ENCODE assay signal across 20 mouse cellular contexts in the genomic region with DNA sequence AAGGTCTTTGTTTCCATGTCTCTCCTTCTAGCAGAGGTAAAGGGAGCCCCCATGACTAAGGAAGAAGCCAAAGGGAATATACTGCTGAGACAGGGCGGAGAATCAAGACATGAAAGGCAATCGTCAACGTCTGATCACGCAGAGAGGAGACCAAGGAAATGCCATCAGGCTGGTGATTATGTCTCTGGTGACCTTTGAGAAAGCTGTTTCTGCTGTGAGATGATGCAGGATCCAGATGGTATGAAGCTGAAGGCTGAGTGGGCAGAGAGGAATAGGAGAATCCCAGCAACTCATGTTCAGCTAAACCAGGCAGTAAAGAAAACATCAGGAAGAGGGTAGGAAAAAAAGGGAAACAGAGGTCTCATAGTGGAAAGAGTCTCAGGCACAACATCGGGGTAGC. TPM values are rescaled to one million over a fixed set of nuclear protein-coding genes. Genes with fewer than 3 reads are reported as not detected.
DNase-seq lines count a peak whose midpoint lies in the region; ATAC-seq and TF ChIP-seq lines count a peak whose summit lies in the region.
"Had no signal": no experiment of that assay in that cellular context is flagged by ENCODE, and none has a peak within 500 bp of the region (broad histone marks: within the 10 kb centered on the region; RNA-seq: fewer than 3 reads in every experiment).

No protein-coding gene starts in this region.

- H3K9me3 ChIP-seq in midbrain, postnatal 0 days (ENCODE audit: low read length) = no peaks in the 10 kb centered on the region
- H3K9me3 ChIP-seq: embryonic facial prominence, embryonic 10.5 days; forebrain, embryonic 13.5 days; heart, embryonic 10.5 days; hindbrain, embryonic 13.5 days had no signal

- DNase-seq in heart, adult 11 months = peak; percentile 68
- no peak for DNase-seq in heart, postnatal 25 days (ENCODE audit: low spot score)
- peak; percentile 38 to 48 for DNase-seq in layer of hippocampus, adult 8-10 months (ENCODE audit: low spot score in 2 of 2)
- no peak for DNase-seq in layer of hippocampus, postnatal 25 days (ENCODE audit: extremely low spot score in 1 of 2, low spot score in 1 of 2)
- DNase-seq in right cerebral cortex, postnatal 25 days = peak; percentile 44
- no peak for DNase-seq in right cerebral cortex, postnatal 14 days
- no peak for DNase-seq in midbrain, postnatal 0 days (ENCODE audit: low spot score)
- DNase-seq: adrenal gland, adult 2 months; adrenal gland, postnatal 25 days; forebrain, postnatal 0 days; gastrocnemius, postnatal 36 days; heart, adult 18-20 months; heart, postnatal 10 days had no signal

- H3K4me1 ChIP-seq in midbrain, postnatal 0 days (ENCODE audit: insufficient read depth, low read length) = no peaks in the 10 kb centered on the region
- H3K4me1 ChIP-seq: embryonic facial prominence, embryonic 10.5 days; heart, embryonic 10.5 days had no signal

- no peaks in the 10 kb centered on the region for H3K27me3 ChIP-seq in midbrain, postnatal 0 days (ENCODE audit: insufficient read depth, low read length)
- H3K27me3 ChIP-seq: forebrain, embryonic 13.5 days; hindbrain, embryonic 13.5 days had no signal

- H3K4me2 ChIP-seq in midbrain, postnatal 0 days (ENCODE audit: low read depth, low read length, poor library complexity, severe bottlenecking) = no peak overlapping the region
- H3K4me2 ChIP-seq: forebrain, embryonic 13.5 days; hindbrain, embryonic 13.5 days had no signal

- no peaks in the 10 kb centered on the region for H3K36me3 ChIP-seq in midbrain, postnatal 0 days (ENCODE audit: insufficient read depth, low read length)
- H3K36me3 ChIP-seq: embryonic facial prominence, embryonic 10.5 days; heart, embryonic 10.5 days; hindbrain, embryonic 13.5 days had no signal

- no peak overlapping the region for H3K27ac ChIP-seq in midbrain, postnatal 0 days (ENCODE audit: low read depth, low read length)
- H3K27ac ChIP-seq: embryonic facial prominence, embryonic 10.5 days; forebrain, embryonic 13.5 days; heart, embryonic 10.5 days; hindbrain, embryonic 13.5 days; hindbrain, postnatal 0 days had no signal

- TF ChIP-seq CTCF in midbrain, postnatal 0 days (IDR thresholded peaks at IDR 0.05) = no peak

- intact Hi-C loops in heart, postnatal 25 days (cut with DNase I) = no loop called here

- no peak for ATAC-seq in midbrain, postnatal 0 days (ENCODE audit: low FRiP score)
- ATAC-seq: forebrain, embryonic 13.5 days; forebrain, postnatal 0 days; hindbrain, postnatal 0 days had no signal

- no peak overlapping the region for H3K9ac ChIP-seq in midbrain, postnatal 0 days (replicated peaks; ENCODE audit: low read length, poor library complexity, severe bottlenecking)
- H3K9ac ChIP-seq: forebrain, embryonic 13.5 days; forebrain, postnatal 0 days; hindbrain, embryonic 13.5 days had no signal

- H3K4me3 ChIP-seq in midbrain, postnatal 0 days (ENCODE audit: low read depth, low read length) = no peak overlapping the region
- H3K4me3 ChIP-seq: embryonic facial prominence, embryonic 10.5 days; forebrain, embryonic 13.5 days; heart, embryonic 10.5 days; hindbrain, embryonic 13.5 days had no signal

- 73% methylated on average over 5 of the region's 5 CpGs for WGBS in midbrain, postnatal 0 days

RNA-seq across cellular contexts. Expression of gene B3gat1, which starts 38.4 kb away (rescaled TPM):
- not detected for total RNA-seq in heart, postnatal 25 days (2021)
- total RNA-seq in layer of hippocampus, adult 8-10 months (2022) = 100 to 1,000 TPM; 197 to 241 (median 226) TPM
- total RNA-seq in layer of hippocampus, postnatal 25 days (2021) = 100 to 1,000 TPM; 251 to 282 TPM
- 195 and 197 TPM in 2 replicates for total RNA-seq in midbrain, postnatal 0 days (2014; rRNA removed)
- 39.2 and 40.9 TPM in 2 replicates for polyA plus RNA-seq in midbrain, postnatal 0 days (2015; fragmentation: Nextera tagmentation; extraction: Ambion mirVana)
- total RNA-seq: heart, adult 18-20 months; heart, postnatal 10 days; hematopoietic stem cell, adult 5-6 weeks had no signal
- polyA plus RNA-seq: heart, embryonic 10.5 days; heart, embryonic 14.5 days had no signal

Comparison
In these comparisons a context has a peak if more than half of its experiments do, and no peak if none do; other contexts are left out.
1. DNase-seq: peak in heart, adult 11 months (single experiment), layer of hippocampus, adult 8-10 months (2 of 2) and right cerebral cortex, postnatal 25 days (single experiment); none in heart, postnatal 25 days (single experiment), layer of hippocampus, postnatal 25 days (0 of 2), right cerebral cortex, postnatal 14 days (single experiment) and midbrain, postnatal 0 days (single experiment).
2. RNA of gene B3gat1, which starts 38.4 kb away (total RNA-seq): 251 to 282 TPM in layer of hippocampus, postnatal 25 days, 197 to 241 TPM in layer of hippocampus, adult 8-10 months and 195 to 197 TPM in midbrain, postnatal 0 days; not detected in heart, postnatal 25 days; every median in the first group is over 100 times any median in the second.